Mouse (Mus musculus): Measurements from ENCODE around the gene Pin1.

DNA sequence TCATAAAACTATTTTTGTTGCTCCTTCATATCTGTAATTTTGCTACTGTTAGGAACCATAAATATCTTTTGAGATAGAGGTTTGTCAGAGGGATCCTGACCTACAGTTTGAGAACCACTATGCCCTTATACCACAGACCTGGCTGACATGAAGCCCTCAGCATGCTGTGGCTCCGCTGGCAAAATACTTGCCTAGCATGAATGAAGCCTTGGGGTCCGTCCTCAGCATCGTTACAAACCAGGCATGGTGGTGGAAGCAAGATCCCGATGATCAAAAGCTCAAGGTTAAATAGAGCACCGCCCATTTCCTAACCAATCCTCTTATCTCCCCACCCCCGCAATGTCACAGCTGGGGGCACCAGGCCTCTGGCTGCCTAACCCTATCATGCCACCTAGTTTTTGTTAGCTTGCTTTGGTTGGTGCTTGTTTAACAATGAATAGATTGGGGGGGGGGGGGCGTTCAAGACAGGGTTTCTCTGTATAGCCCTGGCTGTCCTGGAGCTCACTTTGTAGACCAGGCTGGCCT is 14.7 kb downstream of the Pin1 start:
- TF ChIP-seq CTCF (IDR thresholded peaks at IDR 0.05; ENCODE audit: insufficient read depth, low read depth, low read length) (no peak), POLR2A (IDR thresholded peaks at IDR 0.05; ENCODE audit: insufficient read depth, low read depth, low read length) (no peak)

Measured in olfactory bulb, adult 2 months (tissue).